Mouse (Mus musculus): ENCODE data around the gene Dnm1l. TPM values are rescaled to one million over a fixed set of nuclear protein-coding genes. Genes with fewer than 3 reads are reported as not detected.
"Not testable (repeated sequence)": the region's sequence is repeated elsewhere in the genome, so short reads cannot be mapped to it uniquely, and the experiment has no call there.

Dnm1l gene
- polyA plus RNA-seq (2016; fragmentation: Nextera tagmentation; extraction: Ambion mirVana): 36.1 and 37.4 TPM in 2 replicates

- WGBS (ENCODE audit: insufficient replicate concordance): under 1% methylated on average over 55 of the region's 55 CpGs
- no peaks in the 10 kb centered on the region for H3K9me3 ChIP-seq (replicated peaks)
Observed at GRCm38 (mm10) chr16:16358481-16359100, at the start of gene Dnm1l. Dnm1l (minus strand) TSS chr16:16358959.

GRCm38 (mm10) chr16:16367217-16367616 is 8.5 kb upstream of the Dnm1l start:
- H3K27ac ChIP-seq; H3K4me1 ChIP-seq; H3K9me3 ChIP-seq (replicated peaks); H3K4me2 ChIP-seq; H3K27me3 ChIP-seq (replicated peaks); H3K4me3 ChIP-seq; ATAC-seq; H3K9ac ChIP-seq; H3K36me3 ChIP-seq: not testable (repeated sequence)
- WGBS (ENCODE audit: insufficient replicate concordance): 62% methylated on average over 9 of the region's 9 CpGs

More at GRCm38 (mm10) chr16:16358481-16359100, at the start of gene Dnm1l:
- peak within 1 kb of the TSS; percentile 93 for H3K27ac ChIP-seq
- peak within 1 kb of the TSS; percentile 90 for H3K9ac ChIP-seq
- H3K27me3 ChIP-seq (replicated peaks): no peaks in the 10 kb centered on the region
- H3K4me3 ChIP-seq: peak within 1 kb of the TSS; percentile 86
- peak within 1 kb of the TSS; percentile 85 for H3K4me2 ChIP-seq
- H3K4me1 ChIP-seq: peaks cover 25% of the 10 kb centered on the region
- H3K36me3 ChIP-seq: peaks cover 2% of the 10 kb centered on the region
- peak; percentile 99 for ATAC-seq

DNA sequence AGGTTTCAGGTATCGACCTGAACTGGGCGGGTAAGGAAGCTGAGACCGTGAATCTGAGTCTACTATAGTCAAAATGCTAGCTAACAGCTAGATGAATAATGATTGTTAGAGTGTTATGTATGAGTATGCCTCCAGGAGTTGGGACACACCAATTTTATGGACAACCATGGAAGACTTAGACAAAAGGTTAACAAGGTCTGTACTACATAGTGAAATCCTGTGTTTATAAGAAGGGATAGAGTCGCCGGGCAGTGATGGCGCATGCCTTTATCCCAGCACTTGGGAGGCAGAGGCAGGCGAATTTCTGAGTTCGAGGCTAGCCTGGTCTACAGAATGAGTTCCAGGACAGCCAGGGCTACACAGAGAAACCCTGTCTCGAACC is 333 bp upstream of the Dnm1l start:
- H3K9me3 ChIP-seq (replicated peaks); H3K27me3 ChIP-seq (replicated peaks); H3K27ac ChIP-seq; H3K36me3 ChIP-seq; ATAC-seq: not testable (repeated sequence)
- Histone ChIP-seq H3K9ac (peak overlapping the region; percentile 90; the same call in 1 of the 2 replicates), H3K4me2 (peak overlapping the region; percentile 85), H3K4me3 (peak overlapping the region; percentile 86), H3K4me1 (peaks cover 25% of the 10 kb centered on the region)
- WGBS (ENCODE audit: insufficient replicate concordance): 46% methylated on average over 9 of the region's 9 CpGs

DNA sequence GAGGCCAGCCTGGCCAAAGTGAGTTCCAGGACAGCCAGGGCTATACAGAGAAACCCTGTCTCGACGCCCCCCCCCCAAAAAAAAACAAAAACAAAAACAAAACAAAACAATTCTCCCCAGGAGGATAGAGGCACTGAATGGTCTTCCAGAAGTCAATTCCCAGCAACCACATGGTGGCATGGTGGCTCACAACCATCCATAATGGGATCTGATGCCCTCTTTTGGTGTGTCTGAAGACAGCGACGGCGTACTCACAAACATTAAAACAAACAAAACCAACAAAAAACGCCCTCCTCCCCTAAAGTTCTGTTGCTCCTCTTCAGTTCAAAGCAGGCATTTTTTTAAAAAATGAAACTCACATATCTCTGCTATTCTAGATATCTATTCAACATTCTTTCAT is 851 bp downstream of the Dnm1l start:
- WGBS (ENCODE audit: insufficient replicate concordance): 2% methylated on average over 6 of the region's 6 CpGs
- H3K27me3 ChIP-seq (replicated peaks): no peaks in the 10 kb centered on the region
- no peaks in the 10 kb centered on the region for H3K9me3 ChIP-seq (replicated peaks)
- H3K9ac ChIP-seq: peak overlapping the region; percentile 90
- H3K4me2 ChIP-seq: peak overlapping the region; percentile 85
- ATAC-seq: no peak
- peak overlapping the region; percentile 86 for H3K4me3 ChIP-seq
- H3K4me1 ChIP-seq: peaks cover 25% of the 10 kb centered on the region
- peak overlapping the region; percentile 93 for H3K27ac ChIP-seq
- peaks cover 9% of the 10 kb centered on the region for H3K36me3 ChIP-seq

- WGBS (ENCODE audit: insufficient replicate concordance): 91% methylated on average over 5 of the region's 5 CpGs
Observed at GRCm38 (mm10) chr16:16346420-16346819, 12.3 kb downstream of the Dnm1l start.

DNA sequence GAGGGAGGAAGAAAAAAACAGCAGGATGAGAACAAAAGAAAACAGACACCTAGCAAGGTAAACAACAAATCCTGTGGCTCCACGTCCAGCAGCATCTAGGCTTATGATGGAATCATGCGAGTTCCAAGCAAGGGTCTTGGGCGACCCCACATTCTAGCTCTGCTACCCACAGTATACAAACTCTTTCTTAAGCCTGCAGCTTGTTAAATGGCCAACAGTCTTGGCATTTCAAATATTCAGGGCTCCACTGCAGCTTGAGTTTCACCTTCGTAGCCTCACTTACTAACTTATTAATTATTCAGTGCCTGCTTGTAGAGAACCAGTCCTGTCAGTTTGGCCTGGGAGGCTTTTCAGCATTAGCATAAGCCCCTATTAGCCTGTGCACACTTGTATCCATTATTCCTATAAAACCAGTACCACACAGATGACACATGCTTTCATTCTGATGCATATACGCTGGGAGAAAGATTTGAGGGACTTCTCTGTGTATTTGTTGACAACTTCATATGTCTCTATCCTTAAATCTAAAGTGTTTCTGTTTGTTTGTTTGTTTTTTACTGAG is 32.9 kb downstream of the Dnm1l start:
- no peaks in the 10 kb centered on the region for H3K9me3 ChIP-seq (replicated peaks)
- no peak overlapping the region for H3K9ac ChIP-seq
- peaks cover 73% of the 10 kb centered on the region for H3K36me3 ChIP-seq
- no peak for ATAC-seq
- H3K27me3 ChIP-seq (replicated peaks): no peaks in the 10 kb centered on the region
- no peaks in the 10 kb centered on the region for H3K4me1 ChIP-seq
- H3K27ac ChIP-seq: no peak overlapping the region
- H3K4me3 ChIP-seq: no peak overlapping the region
- H3K4me2 ChIP-seq: no peak overlapping the region
- WGBS (ENCODE audit: insufficient replicate concordance): 82% methylated on average over 5 of the region's 5 CpGs

More at GRCm38 (mm10) chr16:16346420-16346819, 12.3 kb downstream of the Dnm1l start:
- no peaks in the 10 kb centered on the region for H3K4me1 ChIP-seq
- peaks cover 15% of the 10 kb centered on the region for H3K36me3 ChIP-seq
- H3K4me3 ChIP-seq: no peak overlapping the region
- no peak overlapping the region for H3K4me2 ChIP-seq
- H3K27ac ChIP-seq: no peak overlapping the region
- H3K9ac ChIP-seq: no peak overlapping the region
- no peak for ATAC-seq
- no peaks in the 10 kb centered on the region for H3K9me3 ChIP-seq (replicated peaks)
- H3K27me3 ChIP-seq (replicated peaks): no peaks in the 10 kb centered on the region

GRCm38 (mm10) chr16:16311319-16311718 is 47.4 kb downstream of the Dnm1l start:
- ATAC-seq: no peak
- H3K36me3 ChIP-seq: peaks cover 80% of the 10 kb centered on the region

GRCm38 (mm10) chr16:16303888-16304287 is 54.9 kb downstream of the Dnm1l start:
- H3K27ac ChIP-seq: no peak overlapping the region
- peak overlapping the region; percentile 96 for H3K4me3 ChIP-seq
- ATAC-seq: no peak
- peak overlapping the region; percentile 88 for H3K9ac ChIP-seq
- H3K27me3 ChIP-seq (replicated peaks): no peaks in the 10 kb centered on the region
- 12% methylated on average over 7 of the region's 7 CpGs for WGBS (ENCODE audit: insufficient replicate concordance)
- no peaks in the 10 kb centered on the region for H3K9me3 ChIP-seq (replicated peaks)
- H3K36me3 ChIP-seq: peaks cover 28% of the 10 kb centered on the region
- peaks cover 17% of the 10 kb centered on the region for H3K4me1 ChIP-seq
- H3K4me2 ChIP-seq: peak overlapping the region; percentile 83

More at GRCm38 (mm10) chr16:16311319-16311718, 47.4 kb downstream of the Dnm1l start:
- Histone ChIP-seq H3K27me3 (replicated peaks) (no peaks in the 10 kb centered on the region), H3K9ac (no peak overlapping the region), H3K4me1 (no peaks in the 10 kb centered on the region), H3K27ac (no peak overlapping the region), H3K4me3 (no peak overlapping the region), H3K4me2 (no peak overlapping the region), H3K9me3 (replicated peaks) (no peaks in the 10 kb centered on the region)
- 75% methylated on average over 5 of the region's 5 CpGs for WGBS (ENCODE audit: insufficient replicate concordance)

- Histone ChIP-seq H3K4me2 (peak overlapping the region; percentile 83), H3K9ac (peak overlapping the region; percentile 88), H3K36me3 (peaks cover 26% of the 10 kb centered on the region), H3K27me3 (replicated peaks) (no peaks in the 10 kb centered on the region), H3K4me1 (peaks cover 17% of the 10 kb centered on the region), H3K27ac (peak overlapping the region; percentile 88), H3K9me3 (replicated peaks) (no peaks in the 10 kb centered on the region), H3K4me3 (peak overlapping the region; percentile 96)
- WGBS (ENCODE audit: insufficient replicate concordance): under 1% methylated on average over 61 of the region's 61 CpGs
- peak; percentile 64 for ATAC-seq
Observed at GRCm38 (mm10) chr16:16303138-16303827, 55.5 kb downstream of the Dnm1l start.

- Histone ChIP-seq H3K4me2 (peak within 1 kb of the TSS; percentile 83), H3K27me3 (replicated peaks) (no peaks in the 10 kb centered on the region), H3K36me3 (peaks cover 19% of the 10 kb centered on the region), H3K4me1 (peaks cover 17% of the 10 kb centered on the region), H3K4me3 (peak within 1 kb of the TSS; percentile 96), H3K9ac (peak within 1 kb of the TSS; percentile 88), H3K27ac (peak within 1 kb of the TSS; percentile 88), H3K9me3 (replicated peaks) (no peaks in the 10 kb centered on the region)
- WGBS (ENCODE audit: insufficient replicate concordance): under 1% methylated on average over 50 of the region's 50 CpGs
- ATAC-seq: peak; percentile 98
Observed at GRCm38 (mm10) chr16:16302369-16303137, 56.2 kb downstream of the Dnm1l start, which contains the start of gene Yars2. Yars2 (plus strand) TSS chr16:16302965.

- H3K4me1 ChIP-seq: no peaks in the 10 kb centered on the region
- H3K9ac ChIP-seq: no peak overlapping the region
- WGBS (ENCODE audit: insufficient replicate concordance): 71% methylated on average over 6 of the region's 6 CpGs
- H3K4me3 ChIP-seq: no peak overlapping the region
- no peak overlapping the region for H3K4me2 ChIP-seq
- H3K36me3 ChIP-seq: no peaks in the 10 kb centered on the region
- H3K27ac ChIP-seq: no peak overlapping the region
- ATAC-seq: no peak
- H3K27me3 ChIP-seq (replicated peaks): no peaks in the 10 kb centered on the region
- H3K9me3 ChIP-seq (replicated peaks): no peaks in the 10 kb centered on the region
Observed at GRCm38 (mm10) chr16:16273752-16274151, 85.0 kb downstream of the Dnm1l start.
